Mouse (Mus musculus) large intestine, adult 2 months (tissue): ENCODE data around the gene Mrpl19. TPM values are rescaled to one million over a fixed set of nuclear protein-coding genes. Genes with fewer than 3 reads are reported as not detected.

Experiments
- DNase-seq: peaks from one replicate; pipeline ENCODE4 v3.0.0-alpha.2; 2012; ENCODE audit warnings: low read depth, low spot score
- WGBS: fragments of 180-500 bp; shearing (Covaris S2); methylation state at CpG from one replicate; pipeline ENCODE4 v1.1.7; 2018; 5-methylcytosine and 5-hydroxymethylcytosine counted together
- polyA plus RNA-seq: library from polyadenylated mRNA; depleted of rRNA; stranded (reverse); fragments of >200 nt; gene quantifications from 2 replicates; pipeline ENCODE4 v1.2.3, GENCODE M21; 2012; rRNA removed

Mrpl19 gene
- polyA plus RNA-seq, result 4.3 and 5.1 TPM in 2 replicates

DNA sequence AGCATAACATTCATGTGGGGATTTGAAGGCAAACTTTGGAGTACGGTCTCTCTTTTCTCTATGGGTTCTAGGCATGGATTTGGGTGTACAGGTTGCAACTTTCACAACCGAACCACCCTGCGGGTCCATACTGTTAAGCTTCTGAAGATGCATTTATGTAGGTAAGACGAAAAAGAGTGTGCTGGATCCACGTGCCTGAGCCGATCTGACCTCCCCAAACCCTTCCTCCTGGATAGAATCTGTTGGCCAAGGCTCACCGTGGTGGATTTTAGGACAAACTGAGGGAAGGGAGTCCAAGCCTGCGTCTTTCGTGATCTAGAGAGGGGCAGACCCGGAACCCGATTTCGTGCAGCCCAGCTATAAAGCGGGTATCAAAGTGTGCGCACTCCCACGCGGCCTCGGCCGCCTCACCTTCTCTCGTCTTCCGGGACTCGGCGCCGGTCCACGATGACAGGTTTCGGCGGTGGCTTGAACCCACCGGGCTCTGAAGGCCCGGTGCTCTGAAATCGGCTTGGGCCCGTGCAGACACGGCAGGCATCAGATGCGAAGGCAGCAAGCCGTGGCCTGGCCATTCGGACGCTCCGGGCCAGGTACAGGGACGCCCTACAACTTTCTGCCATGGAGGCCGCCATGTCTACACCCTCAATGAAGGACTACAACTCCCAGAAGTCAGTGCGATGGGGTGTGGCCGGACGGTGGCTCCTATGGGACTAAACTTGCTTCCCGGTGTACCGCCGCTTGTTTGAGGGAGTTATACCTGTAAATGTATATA lies at the start of gene Mrpl19:
Gene Mrpl19 (minus strand): TSS at position 663 of the 772 bp plus-strand sequence.
- WGBS, result under 1% methylated on average over 44 of the region's 44 CpGs

DNA sequence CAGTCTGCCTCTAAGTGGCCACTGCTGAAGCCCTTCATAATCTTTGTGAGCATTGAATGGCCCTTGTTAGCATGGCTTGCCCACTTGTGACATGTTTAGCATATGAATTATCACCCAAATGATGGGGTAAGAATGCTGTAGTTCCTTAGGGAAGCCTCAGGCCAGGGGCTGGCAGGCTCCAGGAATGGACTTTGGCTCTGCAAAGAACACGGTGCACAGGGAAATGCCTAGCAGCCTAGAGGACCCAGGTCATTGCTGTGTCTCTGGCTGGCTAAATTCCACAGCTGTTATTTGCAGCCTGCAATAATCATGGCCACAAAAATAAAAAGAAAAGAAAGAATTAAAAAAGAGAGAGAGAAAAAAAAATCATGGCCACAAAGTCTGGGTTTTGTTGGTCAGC lies 46.6 kb upstream of the Mrpl19 start:
- 27% methylated on average over 1 of the region's 1 CpGs for WGBS
- no peak for DNase-seq

More for the DNA sequence above, at the start of gene Mrpl19:
- peak; percentile 92 for DNase-seq

GRCm38 (mm10) chr6:81990049-81990810 lies 24.5 kb upstream of the Mrpl19 start:
- no peak for DNase-seq
- 45% methylated on average over 20 of the region's 20 CpGs for WGBS

DNA sequence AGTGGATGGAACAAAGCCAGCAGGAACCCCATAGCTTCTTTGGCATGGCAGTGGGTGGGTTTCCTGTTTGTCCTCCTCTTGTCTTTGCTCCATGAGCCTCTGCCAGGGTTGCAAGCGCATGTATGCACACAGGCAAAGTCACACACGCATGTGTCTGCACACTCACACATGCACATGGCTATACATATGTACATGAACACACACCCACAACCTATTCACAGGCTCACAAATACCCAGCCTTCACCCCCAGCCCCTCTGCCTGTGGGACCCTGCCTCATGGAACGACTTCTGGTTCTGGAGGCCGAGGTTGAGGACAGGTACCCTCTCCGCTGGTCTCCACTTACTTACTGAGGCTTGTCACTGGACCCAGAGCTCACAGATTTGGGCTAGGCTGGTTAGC lies 22.6 kb upstream of the Mrpl19 start:
- no peak for DNase-seq
- WGBS, result 94% methylated on average over 5 of the region's 5 CpGs

DNA sequence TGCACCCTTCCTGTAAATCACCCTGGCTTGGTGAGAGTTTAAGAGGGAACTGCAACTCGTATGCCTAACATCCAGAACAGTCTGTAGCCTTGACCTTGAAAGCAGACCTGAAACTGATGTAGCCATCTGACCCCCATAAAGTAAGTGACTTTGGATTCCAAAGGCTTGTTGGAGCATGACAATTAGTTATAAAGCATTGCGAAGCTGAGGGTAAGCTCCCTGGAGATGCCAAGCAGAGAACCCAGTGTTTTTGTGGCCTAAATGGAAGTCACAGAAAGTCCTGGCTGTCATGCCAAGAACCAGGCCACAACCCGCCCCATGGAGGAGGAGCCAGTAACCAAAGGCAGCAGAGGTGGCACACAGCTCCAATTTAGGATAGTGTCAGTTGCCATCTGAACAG lies 21.8 kb upstream of the Mrpl19 start:
- no peak for DNase-seq
- WGBS, result 67% methylated on average over 3 of the region's 3 CpGs

- under 1% methylated on average over 9 of the region's 9 CpGs for WGBS
- no peak for DNase-seq
Observed at GRCm38 (mm10) chr6:81987010-81987409, 21.3 kb upstream of the Mrpl19 start.

- DNase-seq, result no peak
- WGBS, result 34% methylated on average over 5 of the region's 5 CpGs
Observed at GRCm38 (mm10) chr6:81986599-81986998, 20.8 kb upstream of the Mrpl19 start.

DNA sequence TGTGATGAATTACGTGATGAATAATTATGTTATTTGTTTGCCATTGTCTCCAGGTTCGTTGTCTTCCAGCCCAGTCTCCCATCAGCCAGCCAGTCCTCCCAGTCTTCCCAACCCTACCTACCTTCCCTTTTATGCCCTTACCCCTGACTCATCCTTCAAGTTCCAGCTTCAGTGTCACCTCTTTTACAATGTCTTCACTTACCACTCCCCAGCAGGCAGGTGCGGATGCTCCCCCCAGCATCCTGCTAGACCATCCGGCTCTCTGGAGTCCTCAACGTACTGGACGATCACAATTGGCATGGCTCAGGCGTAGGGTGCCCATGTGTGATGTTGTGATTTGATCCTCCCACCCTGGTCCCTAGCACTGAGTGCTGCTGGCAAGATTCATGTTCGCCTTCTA lies 20.4 kb upstream of the Mrpl19 start:
- 75% methylated on average over 8 of the region's 8 CpGs for WGBS
- no peak for DNase-seq

DNA sequence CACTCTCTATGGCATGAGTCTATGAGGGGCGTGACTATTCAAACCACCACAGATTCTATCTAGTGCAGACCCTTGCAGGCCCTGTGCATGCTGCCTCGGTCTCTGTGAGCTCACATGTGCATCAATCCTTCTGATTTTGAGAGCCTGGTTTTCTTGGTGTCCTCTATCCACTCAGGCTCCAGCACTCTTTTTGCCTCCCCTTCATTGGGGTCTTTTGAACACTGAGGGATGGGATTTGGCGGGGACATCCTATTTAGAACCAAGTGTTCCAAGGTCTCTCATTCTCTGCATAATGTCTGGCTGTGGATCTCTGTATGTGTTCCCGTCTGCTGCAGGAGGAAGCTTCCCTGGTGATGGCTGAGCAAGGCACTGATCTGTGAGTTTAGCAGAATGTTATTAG lies 13.5 kb upstream of the Mrpl19 start:
- WGBS, result 91% methylated on average over 4 of the region's 4 CpGs
- DNase-seq, result no peak

- 31% methylated on average over 7 of the region's 7 CpGs for WGBS
- no peak for DNase-seq
Observed at GRCm38 (mm10) chr6:81975971-81976621, 10.3 kb upstream of the Mrpl19 start.

- 77% methylated on average over 8 of the region's 8 CpGs for WGBS
- DNase-seq, result no peak
Observed at GRCm38 (mm10) chr6:81972595-81972994, 6.8 kb upstream of the Mrpl19 start.

DNA sequence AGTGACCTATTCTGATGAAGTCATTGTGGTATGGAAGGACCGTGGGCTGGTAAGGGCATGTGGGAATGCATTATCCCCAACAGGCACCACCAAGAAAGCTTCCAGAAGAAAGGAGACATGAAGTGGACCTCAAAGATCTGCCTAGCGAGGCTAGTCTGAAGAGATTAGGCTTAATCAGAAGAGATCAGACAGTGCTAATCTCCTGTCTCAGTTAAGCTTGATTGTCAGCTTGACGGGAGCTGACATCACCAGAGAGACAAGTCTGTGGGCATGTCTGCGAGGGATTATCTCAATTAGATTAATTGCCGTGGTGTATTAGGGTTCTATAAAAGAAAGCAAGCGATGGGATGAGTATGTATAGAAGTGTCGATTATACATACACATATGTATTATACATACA lies 5.4 kb upstream of the Mrpl19 start:
- DNase-seq, result no peak
- 88% methylated on average over 7 of the region's 7 CpGs for WGBS

- no peak for DNase-seq
- 33% methylated on average over 2 of the region's 2 CpGs for WGBS
Observed at GRCm38 (mm10) chr6:81966068-81966544, 348 bp upstream of the Mrpl19 start.

DNA sequence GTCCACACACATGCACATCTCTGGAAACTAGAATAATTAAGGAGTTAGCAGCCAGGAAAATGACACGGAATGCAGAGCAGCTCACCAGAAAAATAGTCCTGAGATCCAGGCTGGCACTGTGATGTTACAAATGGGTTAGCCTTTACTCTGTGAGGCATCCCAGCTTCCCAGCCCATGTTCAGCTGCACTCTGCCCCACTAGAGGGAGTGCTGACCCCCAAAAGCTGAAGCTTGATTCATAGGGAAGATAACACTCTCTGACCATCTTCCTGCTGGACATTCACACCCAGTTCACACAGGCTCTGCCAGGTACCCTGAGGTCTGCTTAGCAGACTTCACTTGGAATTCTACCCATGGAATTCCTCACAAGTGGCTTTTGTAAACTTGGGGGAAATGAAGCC lies 5.5 kb downstream of the Mrpl19 start:
- WGBS, result 76% methylated on average over 1 of the region's 1 CpGs
- no peak for DNase-seq

DNA sequence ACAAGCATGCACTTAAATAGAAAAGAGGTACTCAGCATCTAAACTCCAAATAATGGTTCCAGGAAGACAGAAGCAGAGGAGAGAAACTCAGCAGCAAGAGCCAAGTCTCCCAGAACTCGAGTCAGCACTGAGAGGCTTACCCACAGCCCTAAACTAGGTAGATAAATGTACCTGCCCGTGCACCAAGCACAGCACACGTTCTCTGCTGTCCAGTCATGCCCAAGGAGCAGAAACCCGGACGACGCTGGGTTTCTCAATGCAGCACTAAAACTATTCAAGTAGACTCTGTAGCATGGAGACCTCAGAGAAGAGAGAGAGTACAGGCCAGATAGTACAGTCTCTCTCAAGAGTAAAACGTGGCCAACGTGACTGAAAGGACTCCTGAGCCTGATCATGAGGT lies 5.9 kb downstream of the Mrpl19 start:
- WGBS, result 88% methylated on average over 8 of the region's 8 CpGs
- DNase-seq, result no peak

DNA sequence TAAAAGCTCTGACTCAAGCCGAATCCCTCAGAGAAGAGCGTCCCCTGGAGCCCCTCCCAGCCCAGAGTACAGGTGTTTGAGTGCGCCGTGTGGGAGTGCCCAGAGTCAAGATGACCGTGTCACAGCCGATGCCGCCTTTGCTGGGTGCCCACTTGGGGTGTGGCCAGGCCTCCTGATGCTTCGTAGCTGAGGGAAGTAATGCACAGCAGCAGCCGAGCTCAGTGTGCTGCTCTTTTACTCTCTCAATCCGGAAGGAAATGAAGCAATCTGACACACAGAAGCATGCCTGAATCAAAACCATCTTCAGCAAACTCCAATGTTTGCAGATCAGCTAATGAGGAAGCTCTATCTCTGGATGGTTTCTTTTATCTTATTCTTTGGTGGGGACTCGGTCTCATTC lies 7.8 kb downstream of the Mrpl19 start:
- no peak for DNase-seq
- 74% methylated on average over 11 of the region's 11 CpGs for WGBS

DNA sequence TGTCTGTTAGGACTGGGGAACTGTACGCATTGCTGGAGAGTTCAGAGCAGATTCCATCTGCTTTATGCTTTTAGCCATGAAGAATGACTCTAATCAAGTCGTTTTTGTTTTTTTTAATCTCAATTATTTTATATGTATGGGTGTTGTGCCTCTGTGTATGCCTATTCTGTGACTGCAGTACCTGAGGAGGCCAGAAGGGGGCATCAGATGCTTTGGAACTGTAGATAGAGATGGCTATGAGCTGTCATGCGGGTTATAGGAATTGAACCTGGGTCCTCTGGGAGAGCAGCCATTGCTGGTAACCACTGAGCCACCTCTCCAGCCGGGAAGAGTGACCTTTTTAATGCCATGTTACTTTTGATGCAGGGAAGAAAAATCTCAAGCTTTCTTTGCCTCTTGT lies 9.4 kb downstream of the Mrpl19 start:
- 95% methylated on average over 4 of the region's 4 CpGs for WGBS
- no peak for DNase-seq

DNA sequence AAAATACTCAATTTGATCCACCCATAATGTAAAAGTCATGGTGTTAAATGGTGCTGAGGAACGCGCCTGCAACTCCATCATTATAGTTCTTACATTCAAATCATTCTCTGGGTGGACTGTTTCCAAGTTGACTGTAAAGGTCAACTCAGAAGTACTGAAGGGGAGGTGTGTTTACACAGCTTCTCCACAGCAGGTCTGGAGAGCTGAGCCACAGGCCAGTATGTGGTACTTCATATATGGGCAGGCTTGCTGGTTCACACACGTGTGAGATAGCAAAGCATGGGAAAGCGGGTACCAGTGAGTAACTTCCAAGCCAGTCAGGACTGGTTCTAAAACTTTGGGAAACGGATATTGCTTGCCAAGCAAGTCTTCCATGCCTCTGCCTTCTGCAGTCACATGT lies 10.6 kb downstream of the Mrpl19 start:
- 88% methylated on average over 5 of the region's 5 CpGs for WGBS
- DNase-seq, result no peak

DNA sequence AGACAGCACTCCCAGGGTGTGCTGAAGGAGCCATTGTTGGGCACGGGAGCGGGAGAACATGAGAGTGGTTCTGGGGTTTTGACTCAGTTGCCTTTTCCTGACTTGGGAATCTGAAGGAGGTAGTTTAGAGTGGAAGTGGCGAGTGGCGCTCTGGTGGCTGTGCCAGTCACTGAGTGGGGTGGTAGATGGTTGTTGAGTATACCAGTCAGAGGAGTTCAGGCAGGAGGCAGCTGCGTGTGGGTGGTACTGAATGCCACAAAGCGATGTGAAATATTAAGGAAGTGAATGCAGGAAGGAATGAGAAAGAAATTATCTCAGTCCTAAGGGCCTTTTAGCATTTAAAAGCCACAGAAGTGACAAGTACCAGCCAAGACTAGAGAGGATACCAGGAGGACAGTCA lies 18.9 kb downstream of the Mrpl19 start:
- DNase-seq, result no peak

GRCm38 (mm10) chr6:81944432-81944831 lies 21.3 kb downstream of the Mrpl19 start:
- 88% methylated on average over 3 of the region's 3 CpGs for WGBS
- no peak for DNase-seq

More for the DNA sequence above, 18.9 kb downstream of the Mrpl19 start:
- WGBS, result 93% methylated on average over 6 of the region's 6 CpGs
